Mouse (Mus musculus): ENCODE data around the gene Lrsam1. TPM values are rescaled to one million over a fixed set of nuclear protein-coding genes. Genes with fewer than 3 reads are reported as not detected.

Gene Lrsam1
- polyA plus RNA-seq, 1 experiment, result 8.5 TPM

DNA sequence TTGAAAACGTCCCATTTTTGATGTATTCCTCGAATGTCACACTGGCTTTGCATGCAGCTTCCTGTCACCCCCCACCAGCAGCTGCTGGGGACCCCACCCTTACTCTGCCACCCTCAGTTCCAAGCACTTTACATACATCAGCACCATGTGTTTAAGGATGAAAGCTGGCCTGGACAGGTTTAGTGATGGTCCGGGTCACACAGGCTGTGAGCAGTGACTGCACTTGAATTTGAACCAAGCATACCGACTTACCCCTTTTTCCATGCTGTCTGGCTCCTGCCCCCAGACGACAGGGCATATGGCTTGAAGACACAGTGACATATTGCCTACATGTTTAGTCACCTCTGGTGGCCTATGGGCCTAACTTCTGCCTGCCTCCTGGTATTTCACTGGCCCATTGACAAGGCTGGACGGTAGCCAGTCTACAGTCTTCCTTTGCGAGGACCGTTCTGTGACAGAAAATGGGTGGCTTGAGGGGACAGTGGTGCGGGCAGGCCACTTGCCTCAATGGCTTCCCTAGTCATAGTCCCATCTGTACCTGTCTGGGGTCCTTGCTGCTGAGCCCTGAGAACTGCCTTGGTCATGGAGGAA lies 6.7 kb upstream of the Lrsam1 start:
- no peaks in the 10 kb centered on the region for H3K27me3 ChIP-seq (replicated peaks)
- peaks cover 71% of the 10 kb centered on the region for H3K4me1 ChIP-seq
- no peaks in the 10 kb centered on the region for H3K9me3 ChIP-seq
- TF ChIP-seq GATA1 (IDR thresholded peaks at IDR 0.05; ENCODE audit: borderline replicate concordance, low read length), result no peak
- H3K36me3 ChIP-seq (replicated peaks; ENCODE audit: low read length), result peaks cover 28% of the 10 kb centered on the region
- peak overlapping the region; percentile 94 for H3K4me3 ChIP-seq (replicated peaks)

DNA sequence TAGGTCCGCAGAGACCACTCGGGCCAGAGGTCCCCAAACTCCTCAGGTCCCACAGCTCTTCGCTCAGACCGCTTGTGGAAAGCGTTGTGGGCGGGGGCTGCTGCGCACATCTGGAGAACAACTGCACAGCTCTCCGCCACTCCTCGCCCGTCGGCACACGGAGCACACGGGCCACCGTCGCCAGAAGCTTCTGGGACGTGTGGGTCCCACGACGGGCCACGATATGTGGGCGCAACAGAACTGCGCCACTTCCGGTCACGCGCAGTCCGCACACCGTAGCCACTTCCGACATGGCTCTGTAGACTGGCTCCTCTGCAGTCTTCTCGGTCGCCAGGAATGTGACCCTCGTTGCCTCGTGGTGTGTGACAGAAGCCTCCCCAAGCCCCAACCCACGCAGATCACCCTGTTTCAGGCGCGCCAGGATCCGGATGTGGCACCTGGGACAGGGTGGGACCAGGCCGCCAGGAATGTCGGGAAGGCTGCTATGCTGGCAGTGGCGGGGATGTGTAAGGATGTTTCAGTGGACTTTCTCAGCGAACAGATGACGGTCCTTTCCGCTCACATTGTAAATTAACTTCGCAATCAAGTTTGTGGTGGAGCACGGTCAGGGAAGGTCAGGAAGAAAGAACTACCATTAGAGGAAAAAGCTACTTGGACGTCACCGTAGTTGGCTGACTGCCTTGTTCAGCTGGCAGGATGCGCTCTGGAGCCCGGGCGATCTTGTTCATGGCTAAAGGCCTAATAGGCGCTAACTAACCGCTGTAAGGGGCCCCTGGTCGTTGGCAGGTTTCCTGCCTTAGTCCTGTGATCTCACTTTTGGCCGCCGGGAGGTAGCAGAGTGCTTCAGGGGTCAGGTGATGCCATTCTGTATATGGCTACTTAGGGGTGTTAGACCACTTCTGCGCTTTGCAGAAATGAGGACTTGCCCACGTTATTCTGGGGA lies 5.5 kb upstream of the Lrsam1 start:
- TF ChIP-seq FLI1 (IDR thresholded peaks at IDR 0.05; ENCODE audit: low read length) (peak; percentile 90; the same call in 1 of the 2 replicates), GATA1 (IDR thresholded peaks at IDR 0.05; ENCODE audit: borderline replicate concordance, low read length) (no peak)
- peaks cover 83% of the 10 kb centered on the region for H3K4me1 ChIP-seq
- H3K36me3 ChIP-seq (replicated peaks; ENCODE audit: low read length), result peaks cover 25% of the 10 kb centered on the region
- H3K9me3 ChIP-seq, result no peaks in the 10 kb centered on the region
- no peaks in the 10 kb centered on the region for H3K27me3 ChIP-seq (replicated peaks)
- peak overlapping the region; percentile 94 for H3K4me3 ChIP-seq (replicated peaks)

GRCm38 (mm10) chr2:32966184-32966688 lies 4.8 kb upstream of the Lrsam1 start:
- TF ChIP-seq GATA1 (IDR thresholded peaks at IDR 0.05; ENCODE audit: borderline replicate concordance, low read length) (no peak), FLI1 (IDR thresholded peaks at IDR 0.05; ENCODE audit: low read length) (no peak)
- no peaks in the 10 kb centered on the region for H3K9me3 ChIP-seq
- H3K36me3 ChIP-seq (replicated peaks; ENCODE audit: low read length), result peaks cover 25% of the 10 kb centered on the region
- H3K4me1 ChIP-seq, result peaks cover 84% of the 10 kb centered on the region
- no peaks in the 10 kb centered on the region for H3K27me3 ChIP-seq (replicated peaks)
- peak overlapping the region; percentile 94 for H3K4me3 ChIP-seq (replicated peaks)

DNA sequence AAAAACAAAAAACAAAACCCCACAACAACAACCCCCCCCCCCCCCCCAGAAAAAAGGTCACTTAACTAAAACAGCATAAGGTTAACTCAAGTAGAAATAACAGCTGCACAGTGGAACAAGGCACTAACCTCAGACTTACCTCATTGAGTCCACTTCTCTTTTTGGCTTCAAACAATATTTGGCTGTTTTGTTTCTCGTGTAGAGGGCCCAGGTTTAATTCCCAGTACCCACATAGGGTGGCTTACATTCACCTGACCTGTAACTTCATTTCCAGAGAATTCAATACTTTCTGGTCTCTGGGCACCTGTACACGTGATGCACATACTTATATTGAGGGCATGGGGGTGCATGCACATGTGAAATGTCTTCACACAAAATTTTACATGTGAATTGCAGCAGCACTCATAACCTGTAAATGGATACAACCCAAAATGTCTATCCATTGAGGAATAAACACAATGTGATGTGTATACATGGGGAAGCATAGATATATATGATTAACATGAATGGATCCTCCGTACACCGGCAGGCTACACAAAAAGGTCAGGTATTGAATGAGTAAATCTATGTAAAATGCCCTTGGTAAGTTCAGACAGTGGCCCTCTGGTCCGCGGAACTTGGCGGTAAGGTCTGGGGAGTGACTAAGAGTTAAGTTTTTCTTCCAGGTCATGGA lies 4.2 kb upstream of the Lrsam1 start:
- Histone ChIP-seq H3K9me3 (no peaks in the 10 kb centered on the region), H3K4me3 (replicated peaks) (peak overlapping the region; percentile 94), H3K27me3 (replicated peaks) (no peaks in the 10 kb centered on the region), H3K36me3 (replicated peaks; ENCODE audit: low read length) (peaks cover 25% of the 10 kb centered on the region), H3K4me1 (peaks cover 89% of the 10 kb centered on the region)
- TF ChIP-seq FLI1 (IDR thresholded peaks at IDR 0.05; ENCODE audit: low read length), result no peak
- no peak for TF ChIP-seq GATA1 (IDR thresholded peaks at IDR 0.05; ENCODE audit: borderline replicate concordance, low read length)

DNA sequence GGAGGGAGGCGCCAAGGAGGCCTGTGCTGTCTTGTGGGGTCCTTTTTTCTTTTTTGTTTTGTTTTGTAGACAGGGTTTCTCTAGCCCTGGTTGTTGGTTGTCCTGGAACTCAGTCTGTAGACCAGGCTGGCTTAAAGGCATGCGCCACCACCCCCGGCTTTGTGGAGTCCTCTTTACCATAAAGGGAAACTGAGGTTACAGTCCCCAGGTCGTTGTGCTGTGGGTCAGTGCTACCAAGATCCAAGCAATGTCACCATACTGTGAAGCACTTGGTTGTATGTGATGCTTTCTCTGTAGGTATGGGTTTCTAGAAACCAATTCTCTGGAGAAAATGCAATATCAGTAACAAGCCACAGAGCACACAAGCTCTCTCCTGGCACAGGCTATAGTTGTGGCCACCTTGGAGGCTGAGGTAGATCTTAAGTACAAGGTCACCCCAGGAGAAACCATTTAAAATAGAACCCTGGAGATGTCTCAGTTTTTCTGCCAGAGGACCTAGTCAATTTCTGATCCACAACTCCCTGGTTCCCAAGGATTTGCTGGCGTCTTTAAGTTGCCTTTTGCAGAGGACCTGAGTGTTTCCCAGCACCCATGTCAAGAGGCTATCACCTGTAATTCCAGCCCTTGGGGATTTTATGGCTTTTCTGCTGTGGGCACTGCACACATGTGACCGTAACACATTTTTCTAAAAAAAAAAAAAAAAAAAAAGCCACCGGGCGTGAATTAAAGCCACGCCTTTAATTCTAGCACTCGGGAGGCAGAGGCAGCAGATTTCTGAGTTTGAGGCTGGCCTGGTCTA lies 3.4 kb upstream of the Lrsam1 start:
- H3K27me3 ChIP-seq (replicated peaks), result no peaks in the 10 kb centered on the region
- no peaks in the 10 kb centered on the region for H3K9me3 ChIP-seq
- H3K36me3 ChIP-seq (replicated peaks; ENCODE audit: low read length), result peaks cover 25% of the 10 kb centered on the region
- H3K4me3 ChIP-seq (replicated peaks), result peak overlapping the region; percentile 44
- peaks cover 89% of the 10 kb centered on the region for H3K4me1 ChIP-seq
- no peak for TF ChIP-seq FLI1 (IDR thresholded peaks at IDR 0.05; ENCODE audit: low read length)

GRCm38 (mm10) chr2:32963981-32964380 lies 2.6 kb upstream of the Lrsam1 start:
- Histone ChIP-seq H3K9me3 (no peaks in the 10 kb centered on the region), H3K36me3 (replicated peaks; ENCODE audit: low read length) (peaks cover 33% of the 10 kb centered on the region), H3K27me3 (replicated peaks) (no peaks in the 10 kb centered on the region), H3K4me3 (replicated peaks) (peak overlapping the region; percentile 23), H3K4me1 (peaks cover 88% of the 10 kb centered on the region)
- no peak for TF ChIP-seq GATA1 (IDR thresholded peaks at IDR 0.05; ENCODE audit: borderline replicate concordance, low read length)
- no peak for TF ChIP-seq FLI1 (IDR thresholded peaks at IDR 0.05; ENCODE audit: low read length)

GRCm38 (mm10) chr2:32963544-32963943 lies 2.1 kb upstream of the Lrsam1 start:
- no peak for TF ChIP-seq GATA1 (IDR thresholded peaks at IDR 0.05; ENCODE audit: borderline replicate concordance, low read length)
- no peak for TF ChIP-seq FLI1 (IDR thresholded peaks at IDR 0.05; ENCODE audit: low read length)
- H3K4me1 ChIP-seq, result peaks cover 83% of the 10 kb centered on the region
- H3K27me3 ChIP-seq (replicated peaks), result no peaks in the 10 kb centered on the region
- peaks cover 35% of the 10 kb centered on the region for H3K36me3 ChIP-seq (replicated peaks; ENCODE audit: low read length)
- peak overlapping the region; percentile 99 for H3K4me3 ChIP-seq (replicated peaks)
- no peaks in the 10 kb centered on the region for H3K9me3 ChIP-seq

- no peak for TF ChIP-seq GATA1 (IDR thresholded peaks at IDR 0.05; ENCODE audit: borderline replicate concordance, low read length)
- TF ChIP-seq FLI1 (IDR thresholded peaks at IDR 0.05; ENCODE audit: low read length), result no peak
- Histone ChIP-seq H3K4me3 (replicated peaks) (peak overlapping the region; percentile 99), H3K36me3 (replicated peaks; ENCODE audit: low read length) (peaks cover 41% of the 10 kb centered on the region), H3K9me3 (no peaks in the 10 kb centered on the region), H3K27me3 (replicated peaks) (no peaks in the 10 kb centered on the region), H3K4me1 (peaks cover 76% of the 10 kb centered on the region)
Observed at GRCm38 (mm10) chr2:32962875-32963220, 1.4 kb upstream of the Lrsam1 start.
